Comparison of ENCODE assay signal across 16 mouse cellular contexts in the genomic region with DNA sequence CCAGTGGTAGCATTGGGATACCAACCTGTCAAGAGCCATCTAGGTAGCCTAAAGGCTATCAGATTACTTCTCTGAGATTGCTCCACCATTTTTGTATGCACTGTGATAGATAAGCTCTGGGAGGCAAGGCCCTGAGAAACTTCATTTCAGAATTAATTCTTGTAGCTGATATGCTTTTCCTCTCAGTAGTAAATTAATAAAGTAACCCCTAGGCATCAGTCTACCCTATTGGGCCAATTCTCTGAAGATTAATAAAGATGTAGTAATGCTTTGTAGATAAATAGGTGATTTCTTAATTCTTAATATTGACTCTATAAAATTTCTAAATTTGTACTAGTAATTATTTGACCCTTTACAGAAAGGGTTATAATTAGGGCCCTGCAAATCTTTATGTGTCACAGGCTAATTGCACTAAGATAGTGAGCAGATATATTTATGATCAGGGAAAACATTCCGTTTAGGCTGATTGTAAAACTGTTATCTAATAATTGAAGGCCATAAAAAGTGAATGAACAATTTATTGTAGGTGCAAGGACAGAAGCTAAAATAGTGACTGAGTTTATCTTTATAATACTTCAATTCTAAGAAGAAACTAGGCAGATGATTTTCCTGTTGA.
"Had no signal": no experiment of that assay in that cellular context is flagged by ENCODE, and none has a peak within 500 bp of the region (broad histone marks: within the 10 kb centered on the region; RNA-seq: fewer than 3 reads in every experiment).

No protein-coding gene starts in this region.

- H3K27me3 ChIP-seq: neural tube, embryonic 13.5 days; neural tube, embryonic 15.5 days; stomach, embryonic 15.5 days had no signal

- H3K4me2 ChIP-seq: neural tube, embryonic 13.5 days; neural tube, embryonic 15.5 days; stomach, embryonic 15.5 days had no signal

- DNase-seq: retina, postnatal 1 day; right cerebral cortex, adult 18-20 months; right cerebral cortex, postnatal 14 days; right cerebral cortex, postnatal 25 days; right cerebral cortex, postnatal 4 days; spleen, adult 18-20 months; thymus, adult 18-20 months; thymus, adult 2 months; thymus, postnatal 14 days; thymus, postnatal 25 days; thymus, postnatal 36 days; thymus, postnatal 4 days had no signal

- H3K4me3 ChIP-seq: neural tube, embryonic 13.5 days; neural tube, embryonic 15.5 days; stomach, embryonic 15.5 days had no signal

- H3K36me3 ChIP-seq: neural tube, embryonic 13.5 days; neural tube, embryonic 15.5 days; stomach, embryonic 15.5 days had no signal

- H3K9me3 ChIP-seq: neural tube, embryonic 15.5 days; stomach, embryonic 15.5 days had no signal

- H3K9ac ChIP-seq: neural tube, embryonic 13.5 days; neural tube, embryonic 15.5 days; stomach, embryonic 15.5 days had no signal

- H3K4me1 ChIP-seq: neural tube, embryonic 13.5 days; neural tube, embryonic 15.5 days; stomach, embryonic 15.5 days had no signal

- H3K27ac ChIP-seq: neural tube, embryonic 13.5 days; neural tube, embryonic 15.5 days; stomach, embryonic 15.5 days; stomach, postnatal 0 days had no signal
